Mouse (Mus musculus): ENCODE measurements around the gene Atg3. TPM values are rescaled to one million over a fixed set of nuclear protein-coding genes. Genes with fewer than 3 reads are reported as not detected.

Atg3 gene
- total RNA-seq (2021), result 10 to 100 TPM; 17.4 to 19.4 TPM
- long read RNA-seq, experiment 1, transcript Atg3-201 (12 exons, 2,057 nt), result major isoform, 42 of 65 reads
- long read RNA-seq, experiment 1, partial matches to known transcripts, result 19 of 65 reads
- long read RNA-seq, experiment 1, other reads (novel, unspliced or antisense), result 4 of 65 reads
- long read RNA-seq, experiment 2, transcript Atg3-201 (12 exons, 2,057 nt), result major isoform, 78 of 106 reads
- long read RNA-seq, experiment 2, partial matches to known transcripts, result 21 of 106 reads
- long read RNA-seq, experiment 2, other reads (novel, unspliced or antisense), result 7 of 106 reads

GRCm38 (mm10) chr16:45158522-45159388 is at the start of gene Atg3, which contains the start of gene Slc35a5:
Gene Atg3 (plus strand): TSS chr16:45158785.
Gene Slc35a5 (minus strand): TSS chr16:45158706.
- peak; percentile 87 to 95 for DNase-seq
- intact Hi-C loops (cut with DNase I), result loop anchor here (10.0 kb wide), 1 partner anchor 414 kb away; the partner anchor contains the start of gene Gtpbp8

GRCm38 (mm10) chr16:45110498-45110897 is 48.1 kb upstream of the Atg3 start:
- intact Hi-C loops (cut with DNase I), result no loop called here

GRCm38 (mm10) chr16:45117200-45117599 is 41.4 kb upstream of the Atg3 start:
- intact Hi-C loops (cut with DNase I), result no loop called here
- no peak for DNase-seq

More at GRCm38 (mm10) chr16:45110498-45110897, 48.1 kb upstream of the Atg3 start:
- DNase-seq, result peak; percentile 44 to 48

- no peak for DNase-seq
- intact Hi-C loops (cut with DNase I), result no loop called here
Observed at GRCm38 (mm10) chr16:45118760-45119159, 39.8 kb upstream of the Atg3 start.

- peak; percentile 61 to 69 for DNase-seq
- intact Hi-C loops (cut with DNase I), result no loop called here
Observed at GRCm38 (mm10) chr16:45120844-45121425, 37.6 kb upstream of the Atg3 start.

GRCm38 (mm10) chr16:45122571-45122970 is 36.0 kb upstream of the Atg3 start:
- no peak for DNase-seq
- intact Hi-C loops (cut with DNase I), result no loop called here

- intact Hi-C loops (cut with DNase I), result no loop called here
- no peak for DNase-seq
Observed at GRCm38 (mm10) chr16:45124230-45125203, 34.1 kb upstream of the Atg3 start.

GRCm38 (mm10) chr16:45127936-45128710 is 30.5 kb upstream of the Atg3 start:
- DNase-seq, result no peak
- intact Hi-C loops (cut with DNase I), result no loop called here

GRCm38 (mm10) chr16:45141711-45142110 is 16.9 kb upstream of the Atg3 start:
- intact Hi-C loops (cut with DNase I), result no loop called here

GRCm38 (mm10) chr16:45142565-45142964 is 16.0 kb upstream of the Atg3 start:
- DNase-seq, result no peak
- intact Hi-C loops (cut with DNase I), result no loop called here

More at GRCm38 (mm10) chr16:45141711-45142110, 16.9 kb upstream of the Atg3 start:
- no peak for DNase-seq

GRCm38 (mm10) chr16:45145119-45145518 is 13.5 kb upstream of the Atg3 start:
- no peak for DNase-seq

GRCm38 (mm10) chr16:45148488-45149082 is 10.0 kb upstream of the Atg3 start:
- no peak for DNase-seq
- intact Hi-C loops (cut with DNase I), result no loop called here

More at GRCm38 (mm10) chr16:45145119-45145518, 13.5 kb upstream of the Atg3 start:
- intact Hi-C loops (cut with DNase I), result no loop called here

GRCm38 (mm10) chr16:45154741-45155250 is 3.8 kb upstream of the Atg3 start:
- intact Hi-C loops (cut with DNase I), result loop anchor here (10.0 kb wide), 1 partner anchor 410 kb away; the partner anchor contains the start of gene Gtpbp8
- DNase-seq, result no peak

- intact Hi-C loops (cut with DNase I), result loop anchor here (10.0 kb wide), 1 partner anchor 413 kb away; the partner anchor contains the start of gene Gtpbp8
- peak; percentile 58 to 61 for DNase-seq
Observed at GRCm38 (mm10) chr16:45158136-45158521, 456 bp upstream of the Atg3 start.

- no peak for DNase-seq
- intact Hi-C loops (cut with DNase I), result loop anchor here (10.0 kb wide), 1 partner anchor 415 kb away; the partner anchor contains the start of gene Gtpbp8
Observed at GRCm38 (mm10) chr16:45159389-45159716, 768 bp downstream of the Atg3 start.

GRCm38 (mm10) chr16:45178552-45178951 is 20.0 kb downstream of the Atg3 start:
- intact Hi-C loops (cut with DNase I), result no loop called here
- DNase-seq, result no peak

GRCm38 (mm10) chr16:45181824-45182223 is 23.2 kb downstream of the Atg3 start:
- intact Hi-C loops (cut with DNase I), result no loop called here
- DNase-seq, result no peak

- intact Hi-C loops (cut with DNase I), result no loop called here
Observed at GRCm38 (mm10) chr16:45192613-45193012, 34.0 kb downstream of the Atg3 start.

More at GRCm38 (mm10) chr16:45192613-45193012, 34.0 kb downstream of the Atg3 start:
- DNase-seq, result peak in 1 of 2 experiments; percentile 56

All from gastrocnemius, postnatal 36 days (tissue).